Mouse (Mus musculus) cortical plate, adult 2 months (tissue): Measurements from ENCODE around the gene 4833439L19Rik.

Experiments
- CTCF ChIP-seq: fragments of 200-500 bp; IDR thresholded peaks from 2 replicates; pipeline ENCODE4 v1.5.1; 2011; ENCODE audit warnings: mild to moderate bottlenecking, control low read depth, low read length; ENCODE audit not compliant: insufficient read depth; ENCODE audit errors: extremely low read depth
- POLR2A ChIP-seq: fragments of 200-500 bp; IDR thresholded peaks from 2 replicates; pipeline ENCODE4 v1.6.1; 2011; ENCODE audit warnings: mild to moderate bottlenecking, low read length, control low read depth; ENCODE audit not compliant: insufficient read depth; ENCODE audit errors: extremely low read depth

DNA sequence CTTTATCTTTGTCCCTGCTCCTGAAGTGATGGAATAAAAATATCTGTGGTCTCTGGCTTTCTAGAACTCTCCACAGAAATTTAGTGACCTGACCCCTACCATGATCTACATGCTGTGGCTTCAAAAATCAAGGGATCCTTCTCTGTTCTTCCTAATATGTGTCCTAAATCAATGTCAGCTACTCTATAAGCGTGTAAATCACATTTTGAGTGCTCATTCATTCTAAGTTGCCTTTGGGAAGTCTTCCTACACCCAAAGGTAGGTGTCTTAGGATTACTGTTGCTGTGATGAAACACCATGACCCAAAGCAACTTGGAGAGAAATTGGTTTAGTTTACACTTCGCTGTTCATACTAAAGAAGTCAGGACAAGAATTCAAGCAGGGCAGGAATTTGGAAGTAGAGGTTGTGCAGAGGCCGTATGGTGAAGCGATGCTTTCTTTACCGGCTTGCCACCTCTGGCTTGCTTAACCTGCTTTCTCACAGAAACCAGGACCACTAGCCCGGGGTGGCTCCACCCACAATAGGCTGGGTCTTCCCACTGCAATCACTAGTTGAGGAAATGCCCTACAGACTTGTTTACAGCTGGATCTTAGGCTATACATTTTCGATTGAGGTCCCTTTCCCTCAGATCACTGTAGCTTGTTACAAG, 60.5 kb downstream of the 4833439L19Rik start:
- TF ChIP-seq POLR2A = no peak
- TF ChIP-seq CTCF = no peak
